Mouse (Mus musculus) liver, embryonic 16.5 days (tissue): ENCODE results near the gene Scarb2. TPM values are rescaled to one million over a fixed set of nuclear protein-coding genes. Genes with fewer than 3 reads are reported as not detected.

Source experiments
- ATAC-seq: fragments of 200-750 bp; cut with Nextera tagmentation; 2 replicates; pipeline ENCODE4 v1.8.0; 2017; ENCODE audit warnings: low read depth, mild to moderate bottlenecking, moderate number of reproducible peaks, moderate library complexity
- H3K27ac ChIP-seq: fragments of 300-500 bp; sonication (generic); 2 replicates; pipeline ENCODE4 v1.5.1; 2014; ENCODE audit warnings: mild to moderate bottlenecking, low read length
- H3K27me3 ChIP-seq: fragments of 300-500 bp; sonication (generic); 2 replicates; pipeline ENCODE4 v1.6.1; 2014; ENCODE audit warnings: low read depth, low read length, mixed read lengths; ENCODE audit not compliant: control insufficient read depth, insufficient read depth
- H3K36me3 ChIP-seq: fragments of 300-500 bp; sonication (generic); 2 replicates; pipeline ENCODE4 v1.6.1; 2014; ENCODE audit warnings: mild to moderate bottlenecking; ENCODE audit not compliant: control insufficient read depth, insufficient read depth
- H3K4me1 ChIP-seq: fragments of 300-500 bp; sonication (generic); 2 replicates; pipeline ENCODE4 v1.6.1; 2014; ENCODE audit warnings: low read depth, low read length, mixed read lengths; ENCODE audit not compliant: control insufficient read depth
- H3K4me2 ChIP-seq: fragments of 300-500 bp; sonication (generic); 2 replicates; pipeline ENCODE4 v1.6.1; 2014; ENCODE audit warnings: low read depth, low read length, mixed read lengths
- H3K4me3 ChIP-seq: fragments of 300-500 bp; sonication (generic); 2 replicates; pipeline ENCODE4 v1.5.1; 2014; ENCODE audit warnings: low read depth, mild to moderate bottlenecking, low read length
- H3K9ac ChIP-seq: fragments of 300-500 bp; sonication (generic); 2 replicates; pipeline ENCODE4 v1.6.1; 2014; ENCODE audit warnings: low read depth, low read length
- H3K9me3 ChIP-seq: fragments of 300-500 bp; sonication (generic); replicated peaks from 2 replicates; pipeline ENCODE4 v1.6.1; 2016; ENCODE audit warnings: low read length; ENCODE audit not compliant: control insufficient read depth
- WGBS: fragments of 180-500 bp; shearing (Covaris S2); extraction: QIAGEN DNeasy Blood & Tissue Kit; methylation state at CpG from one replicate; pipeline ENCODE4 v1.1.7; 2014; ENCODE audit not compliant: insufficient replicate concordance; 5-methylcytosine and 5-hydroxymethylcytosine counted together
- polyA plus RNA-seq: library from polyadenylated mRNA; unstranded; fragments of >200 nt; fragmentation: Nextera tagmentation; extraction: Ambion mirVana; gene quantifications from 2 replicates; pipeline ENCODE4 v1.2.1, GENCODE M21; 2015

Scarb2 gene
- polyA plus RNA-seq, 1 experiment from 2014 or later = 8.0 TPM

GRCm38 (mm10) chr5:92498661-92499060 is 8.0 kb downstream of the Scarb2 start:
- Histone ChIP-seq H3K4me1 (peaks cover 23% of the 10 kb centered on the region), H3K27me3 (no peaks in the 10 kb centered on the region), H3K9ac (no peak overlapping the region), H3K36me3 (no peaks in the 10 kb centered on the region), H3K9me3 (no peaks in the 10 kb centered on the region), H3K4me3 (no peak overlapping the region), H3K27ac (no peak overlapping the region), H3K4me2 (no peak overlapping the region)
- no peak for ATAC-seq
- WGBS = 53% methylated on average over 5 of the region's 5 CpGs

DNA sequence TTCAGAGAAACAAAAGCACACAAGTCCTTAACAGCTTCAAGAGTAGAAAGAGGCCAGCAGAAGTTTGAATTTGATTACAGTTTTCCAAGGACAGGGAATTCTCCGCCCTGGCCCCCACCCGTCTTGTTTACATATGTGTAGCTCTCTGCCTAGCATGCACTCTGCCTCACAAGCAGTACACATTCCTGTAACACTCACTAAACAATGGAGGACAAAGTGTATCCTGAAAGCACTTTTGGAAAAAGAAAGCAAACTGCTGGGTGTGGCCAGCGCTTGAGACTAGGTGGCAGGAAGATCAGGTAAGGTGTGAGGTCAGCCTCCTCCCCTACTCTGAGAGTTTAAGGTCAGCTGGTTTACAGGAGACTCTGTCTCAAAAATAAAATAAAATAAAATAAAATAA is 8.4 kb downstream of the Scarb2 start:
- Histone ChIP-seq H3K36me3 (no peaks in the 10 kb centered on the region), H3K4me2 (no peak overlapping the region), H3K4me1 (peaks cover 19% of the 10 kb centered on the region), H3K27ac (no peak overlapping the region), H3K9ac (no peak overlapping the region), H3K27me3 (no peaks in the 10 kb centered on the region), H3K4me3 (no peak overlapping the region), H3K9me3 (no peaks in the 10 kb centered on the region)
- 73% methylated on average over 3 of the region's 3 CpGs for WGBS
- peak; percentile 65 for ATAC-seq

- WGBS = 68% methylated on average over 7 of the region's 7 CpGs
These were observed 10.7 kb downstream of the Scarb2 start for GRCm38 (mm10) chr5:92495771-92496409.

DNA sequence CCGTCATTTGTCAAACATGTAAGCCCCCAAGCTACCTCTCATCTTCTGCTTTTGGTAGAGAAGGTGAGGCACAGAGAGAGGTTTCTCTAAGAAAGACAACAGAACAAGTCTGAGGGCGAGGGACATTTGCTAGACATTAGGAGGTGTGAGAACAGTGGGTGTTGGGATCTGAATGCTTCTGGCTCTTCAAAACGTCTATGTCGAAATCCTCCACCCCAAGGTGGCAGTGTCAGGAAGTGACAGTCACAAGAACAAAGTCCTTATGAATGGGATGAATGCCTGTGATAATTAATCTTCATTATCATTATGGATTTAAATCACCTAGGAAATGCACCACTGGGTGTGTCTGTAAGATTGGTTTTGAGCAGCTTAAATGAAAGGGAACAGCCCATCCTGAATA is 11.3 kb downstream of the Scarb2 start:
- Histone ChIP-seq H3K27ac (peak overlapping the region; percentile 15; the same call in 1 of the 2 replicates), H3K9ac (no peak overlapping the region), H3K4me2 (no peak overlapping the region), H3K36me3 (no peaks in the 10 kb centered on the region), H3K9me3 (no peaks in the 10 kb centered on the region), H3K27me3 (no peaks in the 10 kb centered on the region), H3K4me3 (no peak overlapping the region), H3K4me1 (peaks cover 25% of the 10 kb centered on the region)
- 49% methylated on average over 4 of the region's 4 CpGs for WGBS
- no peak for ATAC-seq

More at GRCm38 (mm10) chr5:92495771-92496409, 10.7 kb downstream of the Scarb2 start:
- ATAC-seq = peak; percentile 72
- Histone ChIP-seq H3K36me3 (no peaks in the 10 kb centered on the region), H3K27me3 (no peaks in the 10 kb centered on the region), H3K27ac (peak overlapping the region; percentile 41; the same call in 1 of the 2 replicates), H3K9me3 (no peaks in the 10 kb centered on the region), H3K4me3 (no peak overlapping the region), H3K9ac (no peak overlapping the region), H3K4me2 (no peak overlapping the region), H3K4me1 (peaks cover 20% of the 10 kb centered on the region)

GRCm38 (mm10) chr5:92493423-92493822 is 13.2 kb downstream of the Scarb2 start:
- H3K9me3 ChIP-seq = no peaks in the 10 kb centered on the region
- no peak overlapping the region for H3K27ac ChIP-seq
- peaks cover 38% of the 10 kb centered on the region for H3K4me1 ChIP-seq
- 57% methylated on average over 7 of the region's 7 CpGs for WGBS
- H3K36me3 ChIP-seq = no peaks in the 10 kb centered on the region
- ATAC-seq = no peak
- no peak overlapping the region for H3K4me3 ChIP-seq
- H3K4me2 ChIP-seq = no peak overlapping the region
- H3K9ac ChIP-seq = no peak overlapping the region
- H3K27me3 ChIP-seq = no peaks in the 10 kb centered on the region

DNA sequence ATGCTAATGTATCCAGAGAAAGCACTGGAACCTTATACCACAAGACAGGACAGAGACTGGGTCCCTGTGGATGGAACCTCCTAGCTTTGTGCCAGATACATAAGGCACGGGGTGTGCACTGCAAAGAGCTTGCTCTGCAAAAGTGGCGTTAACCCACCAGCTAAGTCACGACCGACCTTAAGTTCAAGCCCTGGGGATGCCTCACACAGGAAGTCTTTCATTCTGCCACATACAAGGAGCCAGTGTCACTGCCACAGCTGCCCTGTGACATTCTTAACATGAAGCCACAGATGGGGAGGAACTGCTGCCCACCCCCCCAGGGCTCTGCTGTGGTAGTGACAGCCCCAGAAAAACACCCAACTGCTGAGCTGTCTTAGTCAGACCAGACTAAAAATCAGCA is 15.9 kb downstream of the Scarb2 start:
- H3K4me2 ChIP-seq = no peak overlapping the region
- H3K27ac ChIP-seq = peak overlapping the region; percentile 33; the same call in 1 of the 2 replicates
- H3K4me3 ChIP-seq = no peak overlapping the region

GRCm38 (mm10) chr5:92490304-92490703 is 16.3 kb downstream of the Scarb2 start:
- no peak for ATAC-seq
- Histone ChIP-seq H3K27me3 (no peaks in the 10 kb centered on the region), H3K27ac (no peak overlapping the region), H3K4me1 (peaks cover 24% of the 10 kb centered on the region), H3K4me3 (no peak overlapping the region), H3K36me3 (no peaks in the 10 kb centered on the region), H3K9me3 (no peaks in the 10 kb centered on the region), H3K9ac (no peak overlapping the region), H3K4me2 (no peak overlapping the region)
- 46% methylated on average over 3 of the region's 3 CpGs for WGBS

More for the DNA sequence above, 15.9 kb downstream of the Scarb2 start:
- Histone ChIP-seq H3K9ac (no peak overlapping the region), H3K4me1 (peaks cover 28% of the 10 kb centered on the region), H3K27me3 (no peaks in the 10 kb centered on the region), H3K36me3 (no peaks in the 10 kb centered on the region), H3K9me3 (no peaks in the 10 kb centered on the region)
- ATAC-seq = no peak
- WGBS = 28% methylated on average over 4 of the region's 4 CpGs

DNA sequence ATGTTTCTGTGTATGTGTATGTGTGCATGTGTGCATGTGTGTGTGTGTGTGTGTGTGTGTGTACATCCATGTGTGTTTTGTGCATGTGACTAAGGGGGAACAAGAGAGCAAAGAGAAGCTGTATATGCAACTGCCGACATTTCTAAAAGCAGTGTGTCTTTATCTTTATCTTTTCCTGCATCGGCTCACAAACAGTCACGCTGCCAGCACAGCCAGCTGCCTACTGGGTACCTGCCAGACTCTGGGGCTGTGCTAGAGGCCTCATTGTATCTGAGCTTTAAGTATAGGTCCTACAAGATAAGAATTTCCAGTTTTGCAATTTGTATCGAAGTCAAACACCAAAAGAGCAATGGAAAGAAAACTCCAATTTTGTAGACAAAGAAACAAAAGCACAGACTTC is 17.1 kb downstream of the Scarb2 start:
- H3K9ac ChIP-seq = no peak overlapping the region
- no peaks in the 10 kb centered on the region for H3K36me3 ChIP-seq
- no peak overlapping the region for H3K4me3 ChIP-seq
- no peak overlapping the region for H3K4me2 ChIP-seq
- H3K27ac ChIP-seq = no peak overlapping the region
- ATAC-seq = peak; percentile 50
- no peaks in the 10 kb centered on the region for H3K27me3 ChIP-seq
- H3K4me1 ChIP-seq = peaks cover 24% of the 10 kb centered on the region
- no peaks in the 10 kb centered on the region for H3K9me3 ChIP-seq
- 11% methylated on average over 4 of the region's 4 CpGs for WGBS

GRCm38 (mm10) chr5:92488961-92489360 is 17.7 kb downstream of the Scarb2 start:
- H3K4me1 ChIP-seq = peaks cover 24% of the 10 kb centered on the region
- H3K27ac ChIP-seq = no peak overlapping the region
- peak overlapping the region; percentile 9; the same call in 1 of the 2 replicates for H3K9ac ChIP-seq
- 61% methylated on average over 7 of the region's 7 CpGs for WGBS
- no peak overlapping the region for H3K4me3 ChIP-seq
- no peaks in the 10 kb centered on the region for H3K27me3 ChIP-seq
- no peaks in the 10 kb centered on the region for H3K9me3 ChIP-seq
- H3K36me3 ChIP-seq = no peaks in the 10 kb centered on the region; the same call in 1 of the 2 replicates
- no peak overlapping the region for H3K4me2 ChIP-seq
- ATAC-seq = no peak
